Mouse (Mus musculus): ENCODE data around the gene Ism1.

Ism1 gene

GRCm38 (mm10) chr2:139714206-139714605 is 36.2 kb downstream of the Ism1 start:
- no peak for DNase-seq (ENCODE audit: low spot score)

- DNase-seq (ENCODE audit: low spot score), result no peak
Measured at GRCm38 (mm10) chr2:139717772-139718171, 39.8 kb downstream of the Ism1 start.

- peak; percentile 50 for DNase-seq (ENCODE audit: low spot score)
Measured at GRCm38 (mm10) chr2:139722700-139723099, 44.7 kb downstream of the Ism1 start.

- DNase-seq (ENCODE audit: low spot score), result peak; percentile 70
Measured at GRCm38 (mm10) chr2:139723304-139723703, 45.3 kb downstream of the Ism1 start.

GRCm38 (mm10) chr2:139724202-139724838 is 46.3 kb downstream of the Ism1 start:
- DNase-seq (ENCODE audit: low spot score), result no peak

GRCm38 (mm10) chr2:139725328-139725727 is 47.4 kb downstream of the Ism1 start:
- no peak for DNase-seq (ENCODE audit: low spot score)

GRCm38 (mm10) chr2:139728060-139728459 is 50.1 kb downstream of the Ism1 start:
- no peak for DNase-seq (ENCODE audit: low spot score)

GRCm38 (mm10) chr2:139729377-139729776 is 51.4 kb downstream of the Ism1 start:
- DNase-seq (ENCODE audit: low spot score), result no peak

- DNase-seq (ENCODE audit: low spot score), result no peak
Measured at GRCm38 (mm10) chr2:139742381-139742780, 64.4 kb downstream of the Ism1 start.

- DNase-seq (ENCODE audit: low spot score), result no peak
Measured at GRCm38 (mm10) chr2:139757021-139757420, 79.0 kb downstream of the Ism1 start.

GRCm38 (mm10) chr2:139757456-139757855 is 79.5 kb downstream of the Ism1 start:
- no peak for DNase-seq (ENCODE audit: low spot score)

GRCm38 (mm10) chr2:139764355-139764754 is 86.4 kb downstream of the Ism1 start:
- DNase-seq (ENCODE audit: low spot score), result no peak

GRCm38 (mm10) chr2:139774949-139775570 is 97.1 kb downstream of the Ism1 start:
- DNase-seq (ENCODE audit: low spot score), result no peak

- no peak for DNase-seq (ENCODE audit: low spot score)
Measured at GRCm38 (mm10) chr2:139776644-139777043, 98.7 kb downstream of the Ism1 start.

- peak; percentile 59 for DNase-seq (ENCODE audit: low spot score)
Measured at GRCm38 (mm10) chr2:139778283-139778682, 100.3 kb downstream of the Ism1 start.

- DNase-seq (ENCODE audit: low spot score), result no peak
Measured at GRCm38 (mm10) chr2:139783318-139783850, 105.4 kb downstream of the Ism1 start.

GRCm38 (mm10) chr2:139784465-139784864 is 106.5 kb downstream of the Ism1 start:
- DNase-seq (ENCODE audit: low spot score), result no peak

- no peak for DNase-seq (ENCODE audit: low spot score)
Measured at GRCm38 (mm10) chr2:139784946-139785345, 107.0 kb downstream of the Ism1 start.

- DNase-seq (ENCODE audit: low spot score), result peak; percentile 24
Measured at GRCm38 (mm10) chr2:139788658-139789057, 110.7 kb downstream of the Ism1 start.

GRCm38 (mm10) chr2:139792345-139793120 is 114.6 kb downstream of the Ism1 start:
- DNase-seq (ENCODE audit: low spot score), result peak; percentile 59

- peak; percentile 12 for DNase-seq (ENCODE audit: low spot score)
Measured at GRCm38 (mm10) chr2:139804041-139804440, 126.1 kb downstream of the Ism1 start.

GRCm38 (mm10) chr2:139807887-139808286 is 129.9 kb downstream of the Ism1 start:
- no peak for DNase-seq (ENCODE audit: low spot score)
